Mouse (Mus musculus): Measurements from ENCODE around the gene Pdlim4.

- no peak for TF ChIP-seq POLR2A (IDR thresholded peaks at IDR 0.05; ENCODE audit: extremely low read depth, insufficient read depth, low read length)
- no peak for TF ChIP-seq CTCF (IDR thresholded peaks at IDR 0.05; ENCODE audit: extremely low read depth, insufficient read depth, low read length)
Measured at GRCm38 (mm10) chr11:54053090-54053489, 15.7 kb downstream of the Pdlim4 start.

All from cortical plate, adult 2 months (tissue).